Mouse (Mus musculus) MEL (cell line): ENCODE measurements at regions not wholly inside any gene's neighbourhood (a gene's known extent, or its start where the extent isn't known, plus 50 kb on each side); places are given as distances from the start of the nearest gene placed in this dataset.

Experiments used
- CHD1 ChIP-seq: IDR thresholded peaks from 2 replicates; pipeline ENCODE4 v1.6.1; 2012; ENCODE audit warnings: low read depth, mild to moderate bottlenecking, inconsistent platforms, low read length, improper control_type of control experiment
- CHD2 ChIP-seq: IDR thresholded peaks from 2 replicates; pipeline ENCODE4 v1.6.1; 2011; ENCODE audit warnings: low read length, improper control_type of control experiment
- CTCF ChIP-seq, 3 experiments: IDR thresholded peaks in 2 of 3; conservative IDR thresholded peaks in 1 of 3; 2 replicates each; pipeline ENCODE4 v1.5.1; 2011 to 2012; ENCODE audit warnings: low read length in 3 of 3, low read depth in 2 of 3, mild to moderate bottlenecking in 2 of 3, improper control_type of control experiment in 1 of 3, inconsistent platforms in 1 of 3, mixed read lengths in 1 of 3, moderate library complexity in 1 of 3; ENCODE audit not compliant: control insufficient read depth in 1 of 3, insufficient read depth in 1 of 3, poor library complexity in 1 of 3, severe bottlenecking in 1 of 3
- MAFK ChIP-seq: IDR thresholded peaks from 2 replicates; pipeline ENCODE4 v1.6.1; 2011; ENCODE audit warnings: low read depth, mild to moderate bottlenecking, low read length, improper control_type of control experiment, borderline replicate concordance
- MAZ ChIP-seq: IDR thresholded peaks from 2 replicates; pipeline ENCODE4 v1.6.1; 2012; ENCODE audit warnings: low read depth, mild to moderate bottlenecking, inconsistent platforms, low read length, improper control_type of control experiment
- MYC ChIP-seq: IDR thresholded peaks from 2 replicates; pipeline ENCODE4 v1.6.1; 2011; ENCODE audit warnings: low read depth, mild to moderate bottlenecking, low read length, improper control_type of control experiment, moderate library complexity
- POLR2AphosphoS5 ChIP-seq: IDR thresholded peaks from 2 replicates; pipeline ENCODE4 v1.6.1; 2012; ENCODE audit warnings: low read depth, borderline replicate concordance, mild to moderate bottlenecking, inconsistent platforms, low read length, moderate library complexity, mixed read lengths
- ZKSCAN1 ChIP-seq: IDR thresholded peaks from 2 replicates; pipeline ENCODE4 v1.6.1; 2012; ENCODE audit warnings: low read depth, mild to moderate bottlenecking, inconsistent platforms, low read length, improper control_type of control experiment, moderate library complexity

DNA sequence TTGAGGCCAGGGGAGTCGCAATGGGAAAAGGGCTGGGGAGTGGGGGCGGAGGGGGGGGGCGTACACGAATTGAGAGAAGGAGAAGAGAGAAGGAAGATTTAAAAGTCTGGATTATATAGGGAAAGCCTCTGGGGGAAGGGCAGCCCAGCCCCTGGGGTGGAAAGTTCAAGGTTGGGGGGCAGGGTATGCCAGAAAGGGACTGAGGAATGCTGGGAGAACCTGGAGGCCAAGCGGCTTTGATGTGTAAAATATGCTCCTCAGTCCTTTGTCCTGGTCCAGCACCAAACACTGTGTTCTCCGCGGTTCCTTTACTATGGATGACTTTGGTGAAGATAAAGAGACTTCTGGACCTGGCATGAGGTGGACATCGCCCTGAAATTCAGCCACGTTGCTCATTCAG, 117.8 kb upstream of the Rhobtb1 start:
- TF ChIP-seq CTCF (IDR thresholded peaks at IDR 0.05 in 2 of 3, conservative IDR thresholded peaks at IDR 0.05 in 1 of 3; ENCODE audit: control insufficient read depth in 1 of 3, insufficient read depth in 1 of 3, low read depth in 2 of 3, low read length in 3 of 3, poor library complexity in 1 of 3, severe bottlenecking in 1 of 3) (no peak), POLR2AphosphoS5 (no peak), CHD2 (no peak), ZKSCAN1 (no peak), MYC (no peak), MAZ (no peak), CHD1 (no peak), MAFK (no peak)
